Mouse (Mus musculus): ENCODE measurements around the gene Tas2r102.

Tas2r102 gene

GRCm38 (mm10) chr6:132761831-132762230 lies at the start of gene Tas2r102:
Tas2r102 (plus strand) TSS chr6:132762131.
- no peak for DNase-seq (ENCODE audit: low spot score)

- DNase-seq (ENCODE audit: low spot score) = no peak
Measured at GRCm38 (mm10) chr6:132737935-132738334, 24.0 kb upstream of the Tas2r102 start, which contains the start of gene Tas2r115. Tas2r115 (minus strand) TSS chr6:132738035.

- no peak for DNase-seq (ENCODE audit: low spot score)
Measured at GRCm38 (mm10) chr6:132750206-132750605, 11.7 kb upstream of the Tas2r102 start.

GRCm38 (mm10) chr6:132754430-132754829 lies 7.5 kb upstream of the Tas2r102 start, which contains the start of gene Tas2r124:
Tas2r124 (plus strand) TSS chr6:132754730.
- DNase-seq (ENCODE audit: low spot score) = no peak

GRCm38 (mm10) chr6:132778062-132778461 lies 16.1 kb downstream of the Tas2r102 start, which contains the start of gene Tas2r136:
Tas2r136 (minus strand) TSS chr6:132778162.
- no peak for DNase-seq (ENCODE audit: low spot score)

- no peak for DNase-seq (ENCODE audit: low spot score)
Measured at GRCm38 (mm10) chr6:132795393-132795792, 33.5 kb downstream of the Tas2r102 start.

- DNase-seq (ENCODE audit: low spot score) = no peak
Measured at GRCm38 (mm10) chr6:132802518-132802917, 40.6 kb downstream of the Tas2r102 start, which contains the start of gene Tas2r117. Tas2r117 (plus strand) TSS chr6:132802818.
